Mouse (Mus musculus): ENCODE measurements at regions not wholly inside any gene's neighbourhood (a gene's known extent, or its start where the extent isn't known, plus 50 kb on each side); places are given as distances from the start of the nearest gene placed in this dataset.

- no peak for DNase-seq
Observed at GRCm38 (mm10) chrX:49387439-49387838, 76.3 kb upstream of the Arhgap36 start.

GRCm38 (mm10) chrX:49377067-49377466, 86.7 kb upstream of the Arhgap36 start:
- peak; percentile 19 for DNase-seq

DNA sequence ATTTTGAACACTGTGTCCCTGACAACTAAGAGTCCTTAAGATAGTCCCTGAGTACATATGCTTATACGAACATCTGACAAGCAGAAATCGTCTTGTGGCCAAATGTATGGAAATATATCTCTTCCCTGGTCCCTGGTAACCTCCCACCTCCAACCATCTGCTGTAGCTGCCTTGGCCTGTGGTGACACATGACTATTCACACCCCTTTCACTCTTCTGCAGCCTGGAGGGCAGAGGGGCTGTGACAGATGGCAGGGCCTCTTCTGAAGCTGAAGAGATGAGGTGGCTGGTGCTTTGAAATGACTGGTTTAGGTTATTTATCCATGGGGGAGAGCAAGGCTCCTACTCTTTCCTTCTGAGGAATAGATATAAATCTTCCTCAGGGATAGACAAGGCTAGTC, 82.3 kb upstream of the Enox2 start:
- DNase-seq = no peak

DNA sequence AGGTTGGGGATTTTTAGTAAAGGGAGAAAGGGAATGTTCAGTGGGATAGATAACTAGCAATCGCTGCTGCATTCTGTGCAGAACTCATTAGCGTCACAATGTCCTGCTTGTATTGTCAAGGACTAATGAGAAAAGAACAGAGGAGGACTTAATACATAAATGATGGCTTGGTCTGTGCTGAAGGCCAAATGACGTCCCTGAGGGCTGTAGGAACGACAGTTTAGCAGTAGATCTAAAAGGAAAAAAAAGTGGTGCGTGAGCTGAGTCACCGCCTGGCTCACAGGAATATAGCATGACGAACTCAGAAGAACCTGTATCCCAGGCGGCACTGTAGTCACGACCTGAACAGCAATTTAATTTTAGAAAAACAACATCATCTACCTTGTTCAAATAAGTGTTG, 81.3 kb upstream of the Enox2 start:
- no peak for DNase-seq

- DNase-seq = no peak
Observed at GRCm38 (mm10) chrX:49346451-49346850, 58.4 kb upstream of the Enox2 start.

Measured in kidney, adult 9 months (tissue).